Mouse (Mus musculus) MEL (cell line): ENCODE results near the gene Rnf186. TPM values are rescaled to one million over a fixed set of nuclear protein-coding genes. Genes with fewer than 3 reads are reported as not detected.

Experiments used
- DNase-seq: peaks from one replicate; pipeline ENCODE4 v3.0.0; 2011; ENCODE audit warnings: low read depth, low spot score
- H3K27ac ChIP-seq: 2 replicates; pipeline ENCODE4 v1.5.1; 2012; ENCODE audit warnings: low read depth, mild to moderate bottlenecking, control low read depth, low read length, moderate library complexity; ENCODE audit not compliant: control insufficient read depth
- H3K27me3 ChIP-seq, 2 experiments: fragments of 150-350 bp in 1 of 2; sonication (generic) in 1 of 2; 2 replicates each; pipeline ENCODE4 v1.6.1; 2012; ENCODE audit warnings: low read length in 2 of 2, mild to moderate bottlenecking in 2 of 2, improper control_type of control experiment in 1 of 2, moderate library complexity in 1 of 2; ENCODE audit not compliant: insufficient read depth in 2 of 2, control insufficient read depth in 1 of 2
- H3K36me3 ChIP-seq, 2 experiments: 2 replicates each; pipeline ENCODE4 v1.6.1; 2012 to 2014; ENCODE audit warnings: low read length in 2 of 2, improper control_type of control experiment in 1 of 2, inconsistent platforms in 1 of 2, mild to moderate bottlenecking in 1 of 2; ENCODE audit not compliant: insufficient read depth in 2 of 2, control insufficient read depth in 1 of 2
- H3K4me1 ChIP-seq, 2 experiments: fragments of 150-350 bp in 1 of 2; sonication (generic) in 1 of 2; 2 replicates each; pipeline ENCODE4 v1.6.1; 2012; ENCODE audit warnings: low read length in 2 of 2, improper control_type of control experiment in 1 of 2, mild to moderate bottlenecking in 1 of 2; ENCODE audit not compliant: insufficient read depth in 2 of 2, control insufficient read depth in 1 of 2
- H3K4me3 ChIP-seq, 2 experiments: fragments of 150-350 bp in 1 of 2; sonication (generic) in 1 of 2; 2 replicates each; pipeline ENCODE4 v1.5.1; 2012; ENCODE audit warnings: low read depth in 2 of 2, low read length in 2 of 2, mild to moderate bottlenecking in 2 of 2, moderate library complexity in 2 of 2, control low read depth in 1 of 2, improper control_type of control experiment in 1 of 2; ENCODE audit not compliant: control insufficient read depth in 1 of 2, insufficient read depth in 1 of 2
- H3K79me2 ChIP-seq: 2 replicates; pipeline ENCODE4 v1.6.1; 2012; ENCODE audit warnings: mild to moderate bottlenecking, low read length, moderate library complexity; ENCODE audit not compliant: control insufficient read depth, poor library complexity, insufficient read depth
- H3K9ac ChIP-seq: 2 replicates; pipeline ENCODE4 v1.6.1; 2012; ENCODE audit warnings: low read depth, mild to moderate bottlenecking, control low read depth, low read length, moderate library complexity; ENCODE audit not compliant: control insufficient read depth, poor library complexity, severe bottlenecking
- H3K9me3 ChIP-seq: fragments of 150-350 bp; sonication (generic); replicated peaks from 2 replicates; pipeline ENCODE4 v1.6.1; 2012; ENCODE audit warnings: mild to moderate bottlenecking, low read length, improper control_type of control experiment, moderate library complexity; ENCODE audit not compliant: insufficient read depth
- BHLHE40 ChIP-seq: IDR thresholded peaks from 2 replicates; pipeline ENCODE4 v1.6.1; 2012; ENCODE audit warnings: low read depth, mild to moderate bottlenecking, inconsistent platforms, low read length, improper control_type of control experiment, borderline replicate concordance
- CHD1 ChIP-seq: IDR thresholded peaks from 2 replicates; pipeline ENCODE4 v1.6.1; 2012; ENCODE audit warnings: low read depth, mild to moderate bottlenecking, inconsistent platforms, low read length, improper control_type of control experiment
- CHD2 ChIP-seq: IDR thresholded peaks from 2 replicates; pipeline ENCODE4 v1.6.1; 2011; ENCODE audit warnings: low read length, improper control_type of control experiment
- CTCF ChIP-seq, 3 experiments: IDR thresholded peaks in 2 of 3; conservative IDR thresholded peaks in 1 of 3; 2 replicates each; pipeline ENCODE4 v1.5.1; 2011 to 2012; ENCODE audit warnings: low read length in 3 of 3, low read depth in 2 of 3, mild to moderate bottlenecking in 2 of 3, improper control_type of control experiment in 1 of 3, inconsistent platforms in 1 of 3, mixed read lengths in 1 of 3, moderate library complexity in 1 of 3; ENCODE audit not compliant: control insufficient read depth in 1 of 3, insufficient read depth in 1 of 3, poor library complexity in 1 of 3, severe bottlenecking in 1 of 3
- E2F4 ChIP-seq: IDR thresholded peaks from 2 replicates; pipeline ENCODE4 v1.6.1; 2011; ENCODE audit warnings: low read depth, low read length, improper control_type of control experiment, borderline replicate concordance
- EP300 ChIP-seq, 2 experiments: IDR thresholded peaks; 2 replicates each; pipeline ENCODE4 v1.6.1; 2011; ENCODE audit warnings: improper control_type of control experiment in 2 of 2, low read length in 2 of 2, low read depth in 1 of 2, mild to moderate bottlenecking in 1 of 2
- GATA1 ChIP-seq: IDR thresholded peaks from 2 replicates; pipeline ENCODE4 v1.6.1; 2011; ENCODE audit warnings: low read depth, low read length, improper control_type of control experiment
- KAT2A ChIP-seq: conservative IDR thresholded peaks from 2 replicates; pipeline ENCODE4 v1.6.1; 2012; ENCODE audit warnings: low read depth, low read length, improper control_type of control experiment, inconsistent platforms
- MAFK ChIP-seq: IDR thresholded peaks from 2 replicates; pipeline ENCODE4 v1.6.1; 2011; ENCODE audit warnings: low read depth, mild to moderate bottlenecking, low read length, improper control_type of control experiment, borderline replicate concordance
- MAX ChIP-seq: IDR thresholded peaks from 2 replicates; pipeline ENCODE4 v1.6.1; 2011; ENCODE audit warnings: low read length, improper control_type of control experiment
- MAZ ChIP-seq: IDR thresholded peaks from 2 replicates; pipeline ENCODE4 v1.6.1; 2012; ENCODE audit warnings: low read depth, mild to moderate bottlenecking, inconsistent platforms, low read length, improper control_type of control experiment
- MEF2A ChIP-seq: IDR thresholded peaks from 2 replicates; pipeline ENCODE4 v1.6.1; 2014; ENCODE audit warnings: low read depth, mild to moderate bottlenecking, inconsistent platforms, low read length, improper control_type of control experiment; ENCODE audit not compliant: poor library complexity, insufficient replicate concordance, severe bottlenecking; ENCODE audit errors: extremely low read depth
- MYC ChIP-seq: IDR thresholded peaks from 2 replicates; pipeline ENCODE4 v1.6.1; 2011; ENCODE audit warnings: low read depth, mild to moderate bottlenecking, low read length, improper control_type of control experiment, moderate library complexity
- POLR2AphosphoS5 ChIP-seq: IDR thresholded peaks from 2 replicates; pipeline ENCODE4 v1.6.1; 2012; ENCODE audit warnings: low read depth, borderline replicate concordance, mild to moderate bottlenecking, inconsistent platforms, low read length, moderate library complexity, mixed read lengths
- SIN3A ChIP-seq: IDR thresholded peaks from 2 replicates; pipeline ENCODE4 v1.6.1; 2012; ENCODE audit warnings: low read length, improper control_type of control experiment, inconsistent platforms
- SMC3 ChIP-seq: IDR thresholded peaks from 2 replicates; pipeline ENCODE4 v1.6.1; 2011; ENCODE audit warnings: low read depth, low read length, improper control_type of control experiment
- TCF12 ChIP-seq: IDR thresholded peaks from 2 replicates; pipeline ENCODE4 v1.6.1; 2014; ENCODE audit warnings: low read depth, mild to moderate bottlenecking, inconsistent platforms, low read length, improper control_type of control experiment, moderate library complexity
- UBTF ChIP-seq: IDR thresholded peaks from 2 replicates; pipeline ENCODE4 v1.6.1; 2012; ENCODE audit warnings: low read depth, mild to moderate bottlenecking, inconsistent platforms, low read length, improper control_type of control experiment, moderate library complexity, borderline replicate concordance; ENCODE audit not compliant: insufficient read depth
- polyA plus RNA-seq, 2 experiments: library from polyadenylated mRNA; stranded (reverse) in 1 of 2; unstranded in 1 of 2; fragments of >175 nt in 1 of 2; fragments of >200 nt in 1 of 2; gene quantifications; 2 replicates each; pipeline versions ENCODE4 v1.2.1 to v1.2.4; 2012; ENCODE audit warnings: low replicate concordance in 2 of 2, low read depth in 1 of 2; ENCODE audit not compliant: insufficient read length in 2 of 2, insufficient read depth in 1 of 2, missing spikeins in 1 of 2
- total RNA-seq: library from RNA; depleted of rRNA; stranded (reverse); fragments of 300-350 nt; gene quantifications from 2 replicates; pipeline ENCODE4 v1.2.3, GENCODE M21; 2012

Gene Rnf186
- total and polyA plus RNA-seq, 3 experiments = 0.19 to 0.61 TPM; not detected in 1

DNA sequence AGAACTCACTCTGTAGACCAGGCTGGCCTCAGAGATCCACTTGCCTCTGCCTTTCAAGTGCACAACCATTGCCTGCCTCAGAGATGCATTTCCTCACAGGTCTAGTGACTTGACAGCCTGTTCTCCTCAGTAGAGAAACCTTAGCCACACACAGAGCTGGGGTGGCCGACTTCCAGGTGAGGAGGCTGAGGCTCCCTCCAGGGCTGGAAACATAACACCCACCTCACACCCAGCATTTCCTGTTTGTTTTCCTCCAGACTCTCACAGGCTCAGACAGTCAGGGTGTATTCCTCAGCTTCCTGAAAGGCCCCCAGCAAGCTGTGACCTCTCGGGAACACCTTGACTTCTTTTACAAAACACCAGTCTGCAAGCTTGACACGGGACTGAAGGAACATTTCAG, 8.3 kb downstream of the Rnf186 start:
- Histone ChIP-seq H3K36me3 (peaks cover 0 to 5% of the 10 kb centered on the region in 2 experiments; a peak in 3 of 4 replicates), H3K9ac (no peak overlapping the region), H3K27me3 (no peaks in the 10 kb centered on the region), H3K79me2 (peaks cover 6% of the 10 kb centered on the region; the same call in 1 of the 2 replicates), H3K9me3 (no peaks in the 10 kb centered on the region), H3K4me1 (peaks cover 3 to 9% of the 10 kb centered on the region in 2 experiments; a peak in 3 of 4 replicates), H3K27ac (no peak overlapping the region), H3K4me3 (no peak overlapping the region)
- TF ChIP-seq EP300 (IDR thresholded peaks at IDR 0.05; ENCODE audit: low read depth in 1 of 2, low read length in 2 of 2) (no peak), UBTF (no peak), MAX (no peak), CHD1 (no peak), MYC (no peak), GATA1 (no peak), TCF12 (no peak), BHLHE40 (no peak), MAZ (no peak), KAT2A (no peak), MAFK (no peak), CHD2 (no peak), CTCF (IDR thresholded peaks at IDR 0.05 in 2 of 3, conservative IDR thresholded peaks at IDR 0.05 in 1 of 3; ENCODE audit: control insufficient read depth in 1 of 3, insufficient read depth in 1 of 3, low read depth in 2 of 3, low read length in 3 of 3, poor library complexity in 1 of 3, severe bottlenecking in 1 of 3) (no peak)
- DNase-seq = no peak

GRCm38 (mm10) chr4:138976046-138976445, 9.1 kb downstream of the Rnf186 start:
- TF ChIP-seq POLR2AphosphoS5 = no peak
- TF ChIP-seq SMC3 = no peak
- no peak for TF ChIP-seq TCF12
- TF ChIP-seq GATA1 = no peak
- TF ChIP-seq SIN3A = no peak
- no peak for TF ChIP-seq UBTF
- TF ChIP-seq MEF2A = no peak
- no peak for TF ChIP-seq EP300 (IDR thresholded peaks at IDR 0.05; ENCODE audit: low read depth in 1 of 2, low read length in 2 of 2)
- TF ChIP-seq E2F4 = no peak
- no peak for TF ChIP-seq KAT2A

More at GRCm38 (mm10) chr4:138976046-138976445, 9.1 kb downstream of the Rnf186 start:
- Histone ChIP-seq H3K36me3 (peaks cover 0 to 5% of the 10 kb centered on the region in 2 experiments; a peak in 3 of 4 replicates), H3K27me3 (no peaks in the 10 kb centered on the region), H3K4me3 (no peak overlapping the region), H3K9ac (no peak overlapping the region), H3K4me1 (peaks cover 3 to 9% of the 10 kb centered on the region in 2 experiments; a peak in 3 of 4 replicates), H3K27ac (no peak overlapping the region), H3K79me2 (peaks cover 6% of the 10 kb centered on the region; the same call in 1 of the 2 replicates), H3K9me3 (no peaks in the 10 kb centered on the region)
- no peak for DNase-seq
